Mouse (Mus musculus): ENCODE data around the gene Donson.
A peak's percentile ranks its signal among the peaks of the same experiment; 100 is the strongest.

DNA sequence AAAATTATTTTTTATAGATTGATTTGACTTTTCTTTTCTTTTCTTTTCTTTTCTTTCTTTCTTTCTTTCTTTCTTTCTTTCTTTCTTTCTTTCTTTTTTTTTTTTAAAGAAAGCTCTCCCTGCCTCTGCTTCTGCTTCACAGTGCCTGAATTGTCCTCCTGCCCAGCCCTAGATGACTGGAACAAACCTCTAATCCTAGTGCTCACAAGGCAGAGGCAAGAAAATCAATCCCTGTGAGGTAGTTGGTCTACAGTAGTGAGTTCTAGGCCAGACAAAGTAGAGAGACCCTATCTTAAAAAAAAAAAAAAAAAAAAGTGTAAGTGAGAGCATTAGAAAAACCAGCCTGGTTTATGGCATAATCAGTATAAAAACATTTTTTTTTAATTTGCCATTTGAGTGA lies 38.8 kb downstream of the Donson start:
- TF ChIP-seq CHD2 (IDR thresholded peaks at IDR 0.05; ENCODE audit: low read length) (no peak), POLR2A (IDR thresholded peaks at IDR 0.05; ENCODE audit: low read depth, low read length) (no peak), CHD1 (IDR thresholded peaks at IDR 0.05; ENCODE audit: low read depth, low read length) (0 out of 2 replicates have a peak, but pooled peaks have one; percentile 58), CTCF (conservative IDR thresholded peaks at IDR 0.05 in 1 of 2, IDR thresholded peaks at IDR 0.05 in 1 of 2; ENCODE audit: low read depth in 2 of 2, low read length in 2 of 2) (no peak), EP300 (IDR thresholded peaks at IDR 0.05; ENCODE audit: low read length) (no peak)

All from CH12.LX (cell line).